In the genomic region with DNA sequence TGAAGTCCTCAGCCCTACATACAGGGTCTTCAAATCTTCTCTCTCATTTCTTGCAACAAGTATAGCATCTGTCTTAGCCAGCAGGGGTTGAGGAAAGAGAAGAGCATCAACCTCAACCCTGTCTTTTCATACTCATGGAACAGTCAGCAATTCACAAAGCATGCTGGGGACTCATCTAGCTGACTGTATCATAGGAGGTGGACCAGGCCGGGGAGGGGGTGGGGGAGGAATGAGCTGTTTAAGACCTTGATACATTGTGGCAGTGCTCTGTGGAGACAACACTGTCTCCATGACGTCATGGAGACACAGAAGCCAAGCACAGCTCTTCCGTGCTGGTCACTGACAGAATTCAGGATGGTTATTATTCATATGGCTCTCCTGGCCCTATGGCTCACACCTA, we compare ENCODE assay signal across 29 mouse cellular contexts.
DNase-seq lines count a peak whose midpoint lies in the region; ATAC-seq and TF ChIP-seq lines count a peak whose summit lies in the region.
"Had no signal": no experiment of that assay in that cellular context is flagged by ENCODE, and none has a peak within 500 bp of the region (broad histone marks: within the 10 kb centered on the region; RNA-seq: fewer than 3 reads in every experiment).

No protein-coding gene starts in this region.

- no peak for ATAC-seq in forebrain, postnatal 0 days
- no peak for ATAC-seq in forebrain, embryonic 15.5 days (replicated peaks)
- ATAC-seq in hindbrain, postnatal 0 days = peak; percentile 39; the same call in 1 of the 2 replicates
- no peak for ATAC-seq in hindbrain, embryonic 11.5 days (ENCODE audit: low FRiP score)
- no peak for ATAC-seq in neural tube, embryonic 14.5 days (ENCODE audit: low read depth)
- no peak for ATAC-seq in neural tube, embryonic 15.5 days (ENCODE audit: low FRiP score)
- ATAC-seq: forebrain, embryonic 16.5 days; intestine, embryonic 16.5 days; liver, embryonic 12.5 days; liver, postnatal 0 days; Patski had no signal

- H3K36me3 ChIP-seq in forebrain, postnatal 0 days (ENCODE audit: insufficient read depth) = no peaks in the 10 kb centered on the region
- H3K36me3 ChIP-seq in forebrain, embryonic 15.5 days = no peaks in the 10 kb centered on the region
- no peaks in the 10 kb centered on the region for H3K36me3 ChIP-seq in hindbrain, postnatal 0 days (ENCODE audit: insufficient read depth, low read length)
- no peaks in the 10 kb centered on the region for H3K36me3 ChIP-seq in hindbrain, embryonic 11.5 days (ENCODE audit: control insufficient read depth, insufficient read depth, low read length)
- no peaks in the 10 kb centered on the region for H3K36me3 ChIP-seq in neural tube, embryonic 14.5 days (ENCODE audit: control insufficient read depth, insufficient read depth, low read length)
- H3K36me3 ChIP-seq in neural tube, embryonic 15.5 days = no peaks in the 10 kb centered on the region
- H3K36me3 ChIP-seq: embryonic facial prominence, embryonic 13.5 days; forebrain, embryonic 10.5 days; G1E; liver, embryonic 12.5 days; midbrain, embryonic 12.5 days had no signal

- 73% methylated on average over 3 of the region's 3 CpGs for WGBS in forebrain, postnatal 0 days
- 82% methylated on average over 3 of the region's 3 CpGs for WGBS in forebrain, embryonic 15.5 days
- 71% methylated on average over 3 of the region's 3 CpGs for WGBS in hindbrain, postnatal 0 days
- WGBS in hindbrain, embryonic 11.5 days = 90% methylated on average over 3 of the region's 3 CpGs
- WGBS in neural tube, embryonic 14.5 days = 81% methylated on average over 3 of the region's 3 CpGs
- 71% methylated on average over 3 of the region's 3 CpGs for whole genome bisulfite sequencing in neural tube, embryonic 15.5 days

- H3K27ac ChIP-seq in forebrain, postnatal 0 days (ENCODE audit: low read depth, low read length) = 0 out of 2 replicates have a peak overlapping the region, but pooled peaks have one; percentile 24
- H3K27ac ChIP-seq in forebrain, embryonic 15.5 days (replicated peaks) = no peak overlapping the region
- no peak overlapping the region for H3K27ac ChIP-seq in hindbrain, postnatal 0 days
- H3K27ac ChIP-seq in hindbrain, embryonic 11.5 days (ENCODE audit: low read depth, low read length) = no peak overlapping the region
- H3K27ac ChIP-seq in neural tube, embryonic 14.5 days (ENCODE audit: low read depth, low read length) = peak overlapping the region; percentile 40; the same call in 1 of the 2 replicates
- H3K27ac ChIP-seq in neural tube, embryonic 15.5 days (replicated peaks) = no peak overlapping the region
- H3K27ac ChIP-seq: embryonic facial prominence, embryonic 13.5 days; forebrain, embryonic 10.5 days; liver, embryonic 12.5 days; midbrain, embryonic 12.5 days had no signal

- H3K9ac ChIP-seq in forebrain, postnatal 0 days = no peak overlapping the region
- H3K9ac ChIP-seq in forebrain, embryonic 15.5 days (replicated peaks) = no peak overlapping the region
- H3K9ac ChIP-seq in hindbrain, postnatal 0 days (replicated peaks; ENCODE audit: low read length) = no peak overlapping the region
- no peak overlapping the region for H3K9ac ChIP-seq in hindbrain, embryonic 11.5 days (ENCODE audit: low read depth, low read length)
- H3K9ac ChIP-seq in neural tube, embryonic 14.5 days (replicated peaks; ENCODE audit: low read depth, low read length) = no peak overlapping the region
- H3K9ac ChIP-seq in neural tube, embryonic 15.5 days (replicated peaks) = no peak overlapping the region
- H3K9ac ChIP-seq: embryonic facial prominence, embryonic 13.5 days; liver, embryonic 12.5 days; liver, postnatal 0 days; midbrain, embryonic 12.5 days had no signal

- no peaks in the 10 kb centered on the region for H3K27me3 ChIP-seq in forebrain, postnatal 0 days (ENCODE audit: insufficient read depth, low read length)
- H3K27me3 ChIP-seq in forebrain, embryonic 15.5 days = no peaks in the 10 kb centered on the region
- no peaks in the 10 kb centered on the region for H3K27me3 ChIP-seq in hindbrain, postnatal 0 days (ENCODE audit: insufficient read depth, low read length)
- H3K27me3 ChIP-seq in hindbrain, embryonic 11.5 days (ENCODE audit: control insufficient read depth, insufficient read depth, low read length) = no peaks in the 10 kb centered on the region
- H3K27me3 ChIP-seq in neural tube, embryonic 14.5 days (ENCODE audit: control insufficient read depth, insufficient read depth, low read length) = no peaks in the 10 kb centered on the region
- H3K27me3 ChIP-seq in neural tube, embryonic 15.5 days (replicated peaks) = no peaks in the 10 kb centered on the region
- H3K27me3 ChIP-seq: embryonic facial prominence, embryonic 13.5 days; liver, embryonic 12.5 days; midbrain, embryonic 12.5 days; Patski had no signal

- no peak overlapping the region for H3K4me2 ChIP-seq in forebrain, postnatal 0 days (ENCODE audit: low read depth)
- H3K4me2 ChIP-seq in forebrain, embryonic 15.5 days (replicated peaks) = no peak overlapping the region
- H3K4me2 ChIP-seq in hindbrain, postnatal 0 days (ENCODE audit: low read depth, low read length) = no peak overlapping the region
- H3K4me2 ChIP-seq in hindbrain, embryonic 11.5 days (replicated peaks; ENCODE audit: low read depth, low read length) = no peak overlapping the region
- H3K4me2 ChIP-seq in neural tube, embryonic 14.5 days (ENCODE audit: low read depth, low read length) = no peak overlapping the region
- no peak overlapping the region for H3K4me2 ChIP-seq in neural tube, embryonic 15.5 days
- H3K4me2 ChIP-seq: embryonic facial prominence, embryonic 13.5 days; heart, embryonic 11.5 days; liver, embryonic 12.5 days; midbrain, embryonic 12.5 days had no signal

- no peak overlapping the region for H3K4me3 ChIP-seq in forebrain, postnatal 0 days (ENCODE audit: low read depth, low read length)
- H3K4me3 ChIP-seq in forebrain, embryonic 15.5 days = no peak overlapping the region
- H3K4me3 ChIP-seq in hindbrain, postnatal 0 days (ENCODE audit: low read length) = no peak overlapping the region
- H3K4me3 ChIP-seq in hindbrain, embryonic 11.5 days (ENCODE audit: low read depth, low read length) = no peak overlapping the region
- H3K4me3 ChIP-seq in neural tube, embryonic 14.5 days (ENCODE audit: low read depth, low read length) = no peak overlapping the region
- no peak overlapping the region for H3K4me3 ChIP-seq in neural tube, embryonic 15.5 days (replicated peaks)
- H3K4me3 ChIP-seq: embryonic facial prominence, embryonic 13.5 days; forebrain, embryonic 10.5 days; liver, embryonic 12.5 days; midbrain, embryonic 12.5 days had no signal

- no peaks in the 10 kb centered on the region for H3K9me3 ChIP-seq in forebrain, postnatal 0 days (ENCODE audit: low read length)
- H3K9me3 ChIP-seq in forebrain, embryonic 15.5 days = no peaks in the 10 kb centered on the region
- no peaks in the 10 kb centered on the region for H3K9me3 ChIP-seq in hindbrain, postnatal 0 days (ENCODE audit: low read length)
- H3K9me3 ChIP-seq in hindbrain, embryonic 11.5 days (ENCODE audit: control insufficient read depth, low read length) = no peaks in the 10 kb centered on the region
- H3K9me3 ChIP-seq in neural tube, embryonic 14.5 days (ENCODE audit: control insufficient read depth, low read length) = no peaks in the 10 kb centered on the region
- no peaks in the 10 kb centered on the region for H3K9me3 ChIP-seq in neural tube, embryonic 15.5 days (replicated peaks)
- H3K9me3 ChIP-seq: embryonic facial prominence, embryonic 13.5 days; forebrain, embryonic 10.5 days; liver, embryonic 12.5 days; midbrain, embryonic 12.5 days had no signal

- no peak for TF ChIP-seq CTCF in forebrain, postnatal 0 days (IDR thresholded peaks at IDR 0.05; ENCODE audit: low read depth)
- TF ChIP-seq CTCF in hindbrain, postnatal 0 days (IDR thresholded peaks at IDR 0.05; ENCODE audit: low read depth) = no peak

- H3K4me1 ChIP-seq in forebrain, postnatal 0 days (ENCODE audit: insufficient read depth) = peaks cover 29% of the 10 kb centered on the region
- peaks cover 35% of the 10 kb centered on the region for H3K4me1 ChIP-seq in forebrain, embryonic 15.5 days
- H3K4me1 ChIP-seq in hindbrain, postnatal 0 days (ENCODE audit: insufficient read depth, low read length) = peaks cover 21% of the 10 kb centered on the region
- H3K4me1 ChIP-seq in hindbrain, embryonic 11.5 days (replicated peaks; ENCODE audit: control insufficient read depth, insufficient read depth, low read length) = 0 out of 2 replicates have a peak, but pooled peaks cover 2% of the 10 kb centered on the region
- H3K4me1 ChIP-seq in neural tube, embryonic 14.5 days (ENCODE audit: control insufficient read depth, insufficient read depth, low read length) = peaks cover 37% of the 10 kb centered on the region
- H3K4me1 ChIP-seq in neural tube, embryonic 15.5 days = peaks cover 63% of the 10 kb centered on the region
- H3K4me1 ChIP-seq: liver, embryonic 12.5 days had no signal

- no peak for DNase-seq in forebrain, postnatal 0 days
- no peak for DNase-seq in hindbrain, postnatal 0 days (ENCODE audit: low spot score)
- no peak for DNase-seq in hindbrain, embryonic 11.5 days (ENCODE audit: low spot score)
- no peak for DNase-seq in adrenal gland, adult (ENCODE audit: inconsistent age in 2 of 2, low spot score in 1 of 2)
- DNase-seq: adrenal gland, postnatal 14 days; cerebellum, adult 11-12 months; cerebellum, adult 9-11 months; gastrocnemius, postnatal 14 days; heart, postnatal 36 days; kidney, adult 9 months; kidney, postnatal 10 days; left cerebral cortex, postnatal 4 days; liver, postnatal 0 days; lung, postnatal 36 days; right cerebral cortex, adult 18-20 months; spleen, adult 18-20 months; thymus, postnatal 14 days had no signal

Comparison
In these comparisons a context has a peak if more than half of its experiments do, and no peak if none do; other contexts are left out.
1. H3K27ac ChIP-seq: peak in forebrain, postnatal 0 days (single experiment) and neural tube, embryonic 14.5 days (single experiment); none in forebrain, embryonic 15.5 days (single experiment), hindbrain, postnatal 0 days (single experiment), hindbrain, embryonic 11.5 days (single experiment) and neural tube, embryonic 15.5 days (single experiment).